Mouse (Mus musculus): ENCODE results near the gene Col25a1. TPM values are rescaled to one million over a fixed set of nuclear protein-coding genes. Genes with fewer than 3 reads are reported as not detected.

Gene Col25a1
- total RNA-seq, 2 experiments from 2014 or later, result 0.53 to 0.91 TPM

GRCm38 (mm10) chr3:130362797-130363367 lies 231.6 kb downstream of the Col25a1 start:
- intact Hi-C loops (cut with DNase I; ENCODE audit: low total_unique reads), result no loop called here
- DNase-seq, result no peak

- intact Hi-C loops (cut with DNase I; ENCODE audit: low total_unique reads), result no loop called here
- DNase-seq, result no peak
These were observed 235.8 kb downstream of the Col25a1 start for GRCm38 (mm10) chr3:130366917-130367610.

DNA sequence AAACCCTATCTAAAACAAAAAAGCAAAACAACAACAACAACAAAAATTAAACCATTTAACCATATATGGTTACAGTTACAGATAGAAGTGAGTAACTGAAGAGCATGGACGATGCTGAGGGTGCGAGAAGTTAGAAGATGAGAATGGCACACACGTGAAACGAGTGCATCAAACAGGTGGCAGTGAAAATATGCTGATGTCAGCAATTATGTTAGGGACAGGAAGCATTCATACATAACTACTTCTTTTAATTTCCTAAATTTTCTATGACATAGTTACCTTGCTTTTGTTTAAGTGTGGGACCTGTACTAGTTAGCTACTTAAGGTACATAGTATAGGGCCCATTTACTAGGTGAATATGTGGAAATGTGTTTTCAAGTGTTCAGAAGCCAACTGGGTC lies 237.1 kb downstream of the Col25a1 start:
- intact Hi-C loops (cut with DNase I; ENCODE audit: low total_unique reads), result no loop called here
- DNase-seq, result no peak

DNA sequence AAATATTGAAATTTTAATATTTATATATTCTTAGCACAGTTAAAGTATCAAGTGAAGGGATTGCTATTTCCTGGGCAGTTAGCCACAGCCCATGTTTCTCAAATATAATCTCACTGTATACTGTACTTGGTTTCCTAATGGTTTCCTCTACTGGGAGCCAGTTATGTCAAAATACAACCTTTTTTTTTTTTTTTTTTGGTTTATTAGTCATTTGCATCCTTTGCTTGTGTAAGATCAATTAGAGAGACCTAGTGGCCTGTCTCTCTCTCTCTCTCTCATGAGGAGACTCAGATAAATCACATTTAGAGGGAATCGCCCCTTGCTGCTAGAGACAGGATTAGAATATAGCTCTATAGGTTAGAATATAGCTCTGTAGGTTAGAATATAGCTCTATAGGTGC lies 237.8 kb downstream of the Col25a1 start:
- no peak for DNase-seq
- intact Hi-C loops (cut with DNase I; ENCODE audit: low total_unique reads), result no loop called here

DNA sequence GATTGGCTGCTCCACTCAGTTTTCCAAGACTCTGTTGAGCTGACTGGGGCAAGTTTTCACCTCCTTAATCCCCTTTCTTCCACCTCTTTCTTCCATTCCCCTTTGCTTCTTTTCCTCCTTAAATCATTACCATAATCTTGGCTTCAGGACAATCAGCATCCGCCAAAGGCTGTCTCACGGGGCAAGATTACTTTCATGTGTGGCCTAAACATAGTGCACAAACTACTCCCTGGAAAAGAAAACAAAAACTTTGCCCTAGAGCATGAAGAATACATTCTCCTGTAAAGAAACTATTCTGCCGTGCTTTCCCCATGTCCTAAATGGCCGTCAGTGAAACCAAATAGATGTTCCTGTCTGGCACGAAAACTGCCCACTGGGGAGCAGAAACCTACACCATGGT lies 238.9 kb downstream of the Col25a1 start:
- intact Hi-C loops (cut with DNase I; ENCODE audit: low total_unique reads), result no loop called here
- no peak for DNase-seq

DNA sequence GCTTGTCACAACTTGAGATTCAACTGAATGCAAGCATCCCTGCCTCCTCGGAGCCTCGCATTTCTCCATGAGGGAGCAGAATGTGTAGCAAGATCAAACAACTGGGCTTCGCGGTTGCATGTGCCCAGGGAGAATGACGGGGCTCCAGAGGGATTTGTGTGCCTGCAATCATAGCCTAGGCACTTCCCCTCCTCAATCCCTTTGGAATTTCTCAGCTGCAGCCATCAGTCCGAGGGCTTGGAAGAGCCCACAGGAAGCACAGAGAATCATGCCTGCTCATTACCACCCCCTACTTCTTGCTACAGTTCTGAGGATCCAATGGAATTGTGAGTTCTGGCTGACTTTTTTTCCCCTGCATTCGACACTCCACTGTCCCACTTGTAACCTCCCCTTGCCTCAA lies 241.8 kb downstream of the Col25a1 start:
- DNase-seq, result no peak
- intact Hi-C loops (cut with DNase I; ENCODE audit: low total_unique reads), result no loop called here

- DNase-seq, result no peak
- intact Hi-C loops (cut with DNase I; ENCODE audit: low total_unique reads), result no loop called here
These were observed 243.5 kb downstream of the Col25a1 start for GRCm38 (mm10) chr3:130374620-130375341.

DNA sequence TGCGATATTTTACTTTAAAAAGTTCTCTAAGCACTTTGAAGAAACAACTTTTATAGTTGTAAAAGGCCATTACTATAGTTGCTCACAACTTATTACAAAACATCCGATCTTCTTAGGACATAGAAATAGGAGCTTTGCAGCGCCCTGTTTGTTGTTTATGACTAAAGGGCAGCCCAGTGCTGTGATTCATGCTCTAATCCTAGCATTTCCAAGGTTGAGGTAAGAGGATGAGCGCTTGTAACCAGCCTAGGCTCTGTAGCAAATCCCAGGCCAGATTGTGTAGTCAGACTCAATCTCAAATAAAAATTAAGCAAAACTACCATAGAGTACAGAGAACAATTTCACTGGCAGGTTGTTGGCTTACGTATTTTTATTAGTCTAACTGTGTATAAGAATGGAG lies 246.5 kb downstream of the Col25a1 start:
- intact Hi-C loops (cut with DNase I; ENCODE audit: low total_unique reads), result no loop called here
- DNase-seq, result no peak

DNA sequence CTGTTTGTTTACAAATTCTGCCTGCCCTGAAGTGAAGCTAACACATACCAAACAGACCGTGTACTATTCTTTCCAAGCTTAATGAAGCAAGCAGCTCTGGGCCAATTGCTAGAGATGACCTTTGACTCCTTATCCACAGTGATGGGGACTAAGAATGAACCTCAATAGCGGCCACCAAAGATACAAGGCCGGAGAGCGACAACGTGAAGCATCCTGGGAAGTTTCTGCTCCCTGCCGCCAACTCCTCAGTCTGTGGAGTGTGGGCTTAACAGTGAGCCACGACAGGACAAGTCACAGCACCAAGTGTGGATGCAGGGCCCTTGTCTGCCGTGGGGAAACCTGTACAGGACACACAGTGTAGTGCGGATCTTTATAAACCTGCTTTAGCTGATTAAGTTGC lies 247.3 kb downstream of the Col25a1 start:
- DNase-seq, result no peak
- intact Hi-C loops (cut with DNase I; ENCODE audit: low total_unique reads), result no loop called here

DNA sequence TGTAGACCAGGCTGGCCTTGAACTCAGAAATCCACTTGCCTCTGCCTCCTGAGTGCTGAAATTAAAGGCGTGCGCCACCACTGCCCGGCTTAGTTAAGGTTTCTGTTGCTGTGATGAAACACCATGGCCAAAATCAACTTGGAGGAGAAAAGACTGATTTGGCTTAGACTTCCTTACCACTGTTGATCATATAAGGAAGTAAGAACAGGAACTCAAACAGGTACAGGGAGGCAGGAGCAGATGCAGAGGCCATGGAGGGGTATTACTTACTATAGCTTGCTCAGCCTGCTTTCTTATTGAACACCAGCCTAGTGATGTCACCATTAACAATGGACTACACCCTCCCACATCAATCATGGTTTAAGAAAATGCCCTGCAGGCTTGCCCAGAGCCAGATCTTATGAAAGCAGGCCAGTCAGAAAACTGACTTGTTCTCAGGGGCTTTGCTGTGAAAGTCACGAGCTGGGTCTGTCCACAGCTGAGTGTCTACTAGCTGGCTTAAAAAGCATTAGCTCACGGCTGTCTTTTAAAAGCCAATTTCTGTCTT lies 249.1 kb downstream of the Col25a1 start:
- no peak for DNase-seq
- intact Hi-C loops (cut with DNase I; ENCODE audit: low total_unique reads), result no loop called here

- intact Hi-C loops (cut with DNase I; ENCODE audit: low total_unique reads), result no loop called here
- no peak for DNase-seq
These were observed 250.4 kb downstream of the Col25a1 start for GRCm38 (mm10) chr3:130381691-130382090.

GRCm38 (mm10) chr3:130385856-130386255 lies 254.6 kb downstream of the Col25a1 start:
- intact Hi-C loops (cut with DNase I; ENCODE audit: low total_unique reads), result no loop called here
- DNase-seq, result no peak

- DNase-seq, result no peak
- intact Hi-C loops (cut with DNase I; ENCODE audit: low total_unique reads), result no loop called here
These were observed 255.9 kb downstream of the Col25a1 start for GRCm38 (mm10) chr3:130387156-130387555.

- DNase-seq, result no peak
- intact Hi-C loops (cut with DNase I; ENCODE audit: low total_unique reads), result no loop called here
These were observed 258.1 kb downstream of the Col25a1 start for GRCm38 (mm10) chr3:130389261-130389975.

DNA sequence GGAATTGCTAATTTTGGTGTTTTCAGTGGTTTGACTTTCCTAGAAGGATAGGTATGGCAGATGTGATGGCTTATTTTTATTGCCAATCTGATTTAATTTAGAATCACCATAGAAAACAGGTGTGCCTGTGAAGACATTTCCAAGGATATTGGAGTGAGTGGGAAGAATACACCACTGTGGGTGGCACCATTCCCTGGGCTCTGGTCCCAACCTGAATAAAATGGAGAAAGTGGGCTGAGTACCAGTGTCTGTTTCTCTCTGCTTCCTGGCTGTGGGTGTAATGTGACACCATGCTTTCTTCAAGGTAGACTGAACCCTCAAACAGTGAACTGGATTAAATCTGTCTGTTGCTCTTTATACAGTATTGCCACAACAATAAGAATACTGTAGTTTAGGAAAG lies 265.3 kb downstream of the Col25a1 start:
- DNase-seq, result no peak
- intact Hi-C loops (cut with DNase I; ENCODE audit: low total_unique reads), result no loop called here

DNA sequence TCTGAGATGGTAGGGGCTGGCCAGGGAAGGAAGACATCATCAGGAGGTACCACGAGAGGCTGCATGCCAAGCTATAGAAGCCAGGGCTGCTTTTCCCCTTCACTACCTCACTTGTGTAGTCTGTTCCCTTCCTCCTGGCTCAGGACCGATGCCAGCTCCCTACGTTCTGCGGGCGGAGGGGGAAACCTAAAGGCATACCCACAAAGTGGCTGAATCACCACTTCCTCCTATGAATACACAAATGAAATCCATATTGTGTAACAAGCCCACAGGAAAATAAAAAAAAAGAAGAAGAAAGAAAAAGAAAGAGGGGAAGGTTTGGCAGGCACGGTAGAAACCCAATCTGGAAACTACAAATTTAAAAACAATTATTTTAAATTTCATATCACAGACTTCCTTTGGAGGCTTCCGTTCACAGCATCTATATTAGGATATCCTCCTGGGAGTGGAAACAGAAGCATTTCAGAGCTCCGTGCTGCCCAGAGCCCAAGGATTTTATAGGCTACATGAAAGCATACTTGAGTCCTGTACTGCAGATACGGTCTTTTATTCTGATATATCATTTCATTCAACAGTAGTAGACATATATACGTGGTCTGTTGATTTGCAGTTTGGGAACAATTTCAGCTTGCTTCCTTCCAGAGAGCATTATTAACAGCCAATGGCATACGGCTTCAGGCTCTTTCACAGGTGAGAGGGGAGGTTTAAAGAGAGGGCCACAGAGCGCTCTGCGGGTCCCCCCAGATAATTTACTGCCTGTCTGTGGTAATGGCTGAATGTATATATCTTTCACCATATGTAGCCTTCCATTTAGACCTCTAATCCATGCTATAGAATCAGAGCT lies 269.6 kb downstream of the Col25a1 start:
- peak; percentile 5 for DNase-seq
- intact Hi-C loops (cut with DNase I; ENCODE audit: low total_unique reads), result no loop called here

GRCm38 (mm10) chr3:130401560-130401852 lies 270.2 kb downstream of the Col25a1 start:
- intact Hi-C loops (cut with DNase I; ENCODE audit: low total_unique reads), result no loop called here
- DNase-seq, result no peak

DNA sequence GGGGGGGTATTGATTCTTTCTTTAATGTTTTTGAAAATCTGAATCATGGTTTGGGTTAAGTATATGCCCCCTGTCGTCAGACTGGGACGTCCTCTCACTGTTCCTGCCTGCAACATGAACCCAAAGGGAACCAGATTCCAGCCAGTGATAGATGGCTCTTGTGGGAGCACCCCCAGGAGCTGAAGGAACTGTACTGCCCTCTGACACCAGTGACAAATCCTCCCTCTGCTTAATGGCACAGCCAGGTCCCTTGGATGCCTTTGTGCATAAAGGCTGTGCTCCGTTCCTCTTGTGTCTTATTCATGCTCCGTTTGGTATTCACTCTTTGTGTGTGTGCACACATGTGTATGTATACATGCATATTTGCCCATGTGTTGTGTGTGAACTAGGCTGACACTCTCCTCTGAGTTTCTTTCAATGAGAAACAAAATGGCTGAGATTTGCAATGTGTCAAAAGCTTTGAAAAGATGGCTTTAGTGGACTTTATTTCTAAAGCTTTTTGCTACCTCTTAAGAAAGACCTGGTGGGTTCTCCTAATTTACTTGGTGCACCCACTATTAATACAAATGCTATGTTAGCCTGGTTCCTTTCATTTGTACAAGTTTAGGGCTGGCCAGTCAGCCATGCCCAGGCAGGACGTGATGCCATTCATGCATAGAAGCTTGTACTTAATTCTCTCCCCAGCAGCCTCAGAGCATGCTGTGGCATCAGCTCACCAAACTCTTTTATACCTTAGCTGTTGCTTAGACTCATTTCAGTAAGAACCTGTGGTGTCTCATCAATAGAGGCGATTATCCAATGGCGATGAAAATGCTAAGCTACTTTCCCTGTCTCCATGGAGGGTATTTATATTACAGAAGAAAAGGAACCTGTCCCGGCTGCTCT lies 273.5 kb downstream of the Col25a1 start:
- intact Hi-C loops (cut with DNase I; ENCODE audit: low total_unique reads), result no loop called here
- DNase-seq, result no peak
